Mouse (Mus musculus) lung, adult 2 months (tissue): ENCODE data around the gene Mical3. TPM values are rescaled to one million over a fixed set of nuclear protein-coding genes. Genes with fewer than 3 reads are reported as not detected.

Experiments used
- DNase-seq: peaks from one replicate; pipeline ENCODE4 v3.0.0; 2022
- H3K4me1 ChIP-seq: fragments of 200-500 bp; 2 replicates; pipeline ENCODE4 v1.6.1; 2011; ENCODE audit warnings: low read length; ENCODE audit not compliant: control insufficient read depth, insufficient read depth
- H3K4me3 ChIP-seq: fragments of 200-500 bp; replicated peaks from 2 replicates; pipeline ENCODE3; 2011; ENCODE audit warnings: low read depth, mild to moderate bottlenecking, control low read depth, low read length; ENCODE audit errors: extremely low read depth
- CTCF ChIP-seq: fragments of 200-500 bp; IDR thresholded peaks from 2 replicates; pipeline ENCODE4 v1.5.1; 2011; ENCODE audit warnings: mild to moderate bottlenecking, low read length, control low read depth; ENCODE audit not compliant: insufficient read depth
- POLR2A ChIP-seq: fragments of 200-500 bp; IDR thresholded peaks from 2 replicates; pipeline ENCODE4 v1.6.1; 2011; ENCODE audit warnings: low read depth, mild to moderate bottlenecking, control low read depth, low read length, borderline replicate concordance; ENCODE audit errors: extremely low read depth
- WGBS: fragments of 180-500 bp; shearing (Covaris S2); methylation state at CpG from one replicate; pipeline ENCODE4 v1.1.7; 2018; 5-methylcytosine and 5-hydroxymethylcytosine counted together
- polyA plus RNA-seq: library from polyadenylated mRNA; depleted of rRNA; stranded (reverse); fragments of >200 nt; gene quantifications from 2 replicates; pipeline ENCODE4 v1.2.3, GENCODE M21; 2012; rRNA removed

The Mical3 gene
- polyA plus RNA-seq, 1 experiment = 24.3 TPM

DNA sequence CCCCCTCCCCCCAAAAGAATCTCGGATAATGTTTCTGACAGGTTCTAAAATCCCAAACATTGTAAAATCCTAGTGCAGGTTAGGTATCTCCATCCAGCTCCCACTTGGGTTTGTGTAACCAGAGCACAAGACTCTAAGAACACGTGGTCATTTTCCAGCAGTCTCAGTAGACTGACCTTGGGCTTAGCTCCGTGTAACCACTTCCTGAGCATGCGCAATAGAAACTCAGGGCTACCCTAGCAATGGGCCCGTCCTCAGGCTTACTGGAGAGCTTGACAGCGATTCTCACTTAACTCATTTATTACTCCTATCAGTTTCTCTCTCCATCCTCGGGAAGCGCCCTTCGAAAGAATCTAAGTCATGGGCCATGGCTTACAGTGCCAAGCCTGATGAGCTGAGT lies 236.3 kb downstream of the Mical3 start:
- 76% methylated on average over 9 of the region's 9 CpGs for WGBS
- no peak for DNase-seq
- no peak overlapping the region for H3K4me3 ChIP-seq
- no peaks in the 10 kb centered on the region for H3K4me1 ChIP-seq
- TF ChIP-seq CTCF (no peak), POLR2A (no peak)

DNA sequence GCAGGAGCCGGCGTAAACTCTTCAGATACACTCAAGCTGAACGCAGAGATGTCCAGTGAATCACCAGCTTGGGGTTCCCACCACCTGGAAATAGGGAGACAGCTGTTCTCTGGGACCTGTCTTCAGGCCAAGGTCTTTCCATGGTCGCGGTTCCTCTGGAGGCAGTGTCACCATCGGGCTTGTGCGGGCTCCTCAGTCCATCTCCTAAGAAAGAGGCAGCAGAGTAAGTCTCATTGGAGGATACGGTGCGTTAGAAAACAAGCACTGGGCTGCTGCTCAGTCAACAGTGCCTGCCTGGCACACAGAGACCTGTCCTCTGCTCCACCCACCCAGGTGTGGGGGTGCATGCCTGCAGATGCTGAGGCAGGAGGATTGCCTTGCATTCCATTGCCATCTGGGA lies 236.7 kb downstream of the Mical3 start:
- DNase-seq = no peak
- TF ChIP-seq POLR2A (no peak), CTCF (no peak)
- no peak overlapping the region for H3K4me3 ChIP-seq
- 96% methylated on average over 9 of the region's 9 CpGs for WGBS
- H3K4me1 ChIP-seq = no peaks in the 10 kb centered on the region

DNA sequence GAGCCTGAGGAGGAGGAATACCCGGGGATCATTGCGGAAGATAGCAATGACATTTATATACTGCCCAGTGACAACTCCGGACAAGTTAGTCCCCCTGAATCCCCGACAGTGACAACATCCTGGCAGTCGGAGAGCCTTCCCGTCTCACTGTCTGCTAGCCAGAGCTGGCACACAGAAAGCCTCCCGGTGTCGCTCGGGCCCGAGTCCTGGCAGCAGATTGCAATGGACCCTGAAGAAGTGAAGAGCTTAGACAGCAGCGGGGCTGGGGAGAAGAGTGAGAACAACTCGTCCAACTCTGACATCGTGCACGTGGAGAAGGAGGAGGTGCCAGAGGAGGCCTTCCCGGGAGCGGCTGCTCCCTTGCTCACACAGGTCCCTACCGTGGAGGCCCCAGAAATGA lies 244.1 kb downstream of the Mical3 start:
- DNase-seq = no peak
- WGBS = 78% methylated on average over 17 of the region's 17 CpGs
- no peak overlapping the region for H3K4me3 ChIP-seq
- H3K4me1 ChIP-seq = no peaks in the 10 kb centered on the region
- no peak for TF ChIP-seq POLR2A
- TF ChIP-seq CTCF = no peak

DNA sequence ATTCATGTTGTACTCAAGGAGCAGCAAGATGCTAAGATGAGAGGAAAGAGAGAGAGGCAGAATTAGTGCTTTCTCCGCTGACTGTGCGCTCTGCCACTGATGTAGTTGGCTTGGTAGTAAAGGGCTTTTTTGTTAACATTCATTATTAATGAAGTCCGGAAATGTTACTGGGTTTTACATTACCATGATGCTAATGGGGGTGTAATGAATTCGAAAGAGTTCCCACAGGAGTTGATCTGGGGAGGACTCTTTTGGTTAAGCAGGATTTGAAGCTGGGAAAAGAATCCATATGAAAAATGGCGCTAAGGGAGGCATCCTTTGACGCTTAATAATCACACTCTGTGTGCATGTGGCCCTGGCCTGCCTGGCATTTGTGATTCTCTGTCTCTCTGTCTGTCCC lies 246.4 kb downstream of the Mical3 start:
- 94% methylated on average over 6 of the region's 6 CpGs for WGBS
- H3K4me1 ChIP-seq = no peaks in the 10 kb centered on the region
- no peak for DNase-seq
- no peak for TF ChIP-seq POLR2A
- no peak for TF ChIP-seq CTCF
- no peak overlapping the region for H3K4me3 ChIP-seq

Other genes with a start within 250 kb of the Mical3 start
- gene Bid, start 214.1 kb downstream of the Mical3 start, polyA plus RNA-seq = 3.6 and 5.4 TPM in 2 replicates
- gene Pex26, start 52.7 kb upstream of the Mical3 start, polyA plus RNA-seq = 13.0 and 13.5 TPM in 2 replicates
- 3.2 and 12.0 TPM in 2 replicates for gene Tuba8, start 79.7 kb upstream of the Mical3 start, polyA plus RNA-seq
- 10.3 and 15.0 TPM in 2 replicates for gene Usp18, start 114.9 kb upstream of the Mical3 start, polyA plus RNA-seq
- gene Slc6a13, start 169.2 kb upstream of the Mical3 start, polyA plus RNA-seq = 0.70 and 0.76 TPM in 2 replicates
- gene Slc6a12, start 212.1 kb upstream of the Mical3 start, polyA plus RNA-seq = 0.54 and 0.66 TPM in 2 replicates